Mouse (Mus musculus) lung, postnatal 0 days (tissue): Measurements from ENCODE around the gene Usp30.

ENCODE experiments used
- CTCF ChIP-seq: IDR thresholded peaks from 2 replicates; pipeline ENCODE4 v1.5.1; 2016; ENCODE audit warnings: antibody characterized with exemption, mild to moderate bottlenecking
- EP300 ChIP-seq: IDR thresholded peaks from 2 replicates; pipeline ENCODE4 v1.6.1; 2016; ENCODE audit warnings: antibody characterized with exemption, mild to moderate bottlenecking, control low read depth

DNA sequence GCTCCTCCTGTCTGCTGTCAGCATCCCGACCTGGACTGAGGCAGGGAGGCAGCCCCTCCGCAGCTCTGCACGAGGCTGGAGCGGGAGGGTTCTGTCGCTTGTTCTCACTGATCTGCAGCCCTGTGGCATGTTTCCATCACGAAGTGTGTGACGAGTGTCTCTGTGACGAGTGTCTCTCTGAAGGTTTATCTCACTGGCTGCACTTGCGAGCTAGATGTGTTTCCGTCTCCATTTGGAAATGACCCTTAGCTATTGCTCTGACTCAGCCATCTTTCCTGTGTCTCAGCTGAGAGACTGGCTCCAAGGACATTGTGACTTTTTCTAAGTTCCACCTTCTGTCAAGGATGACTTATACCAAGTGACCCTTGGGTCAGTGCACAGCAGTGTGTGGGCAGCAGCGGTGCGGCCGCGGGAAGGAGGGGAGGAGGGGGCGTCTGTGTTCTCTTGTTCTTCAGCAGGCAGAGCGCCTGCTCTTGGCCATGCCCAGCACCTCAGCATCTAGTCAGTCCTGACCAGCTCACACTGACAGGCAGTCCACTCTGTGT is 41.2 kb downstream of the Usp30 start:
- TF ChIP-seq CTCF (no peak), EP300 (no peak)
